Mouse (Mus musculus): Measurements from ENCODE around the gene Foxs1.

Gene Foxs1

DNA sequence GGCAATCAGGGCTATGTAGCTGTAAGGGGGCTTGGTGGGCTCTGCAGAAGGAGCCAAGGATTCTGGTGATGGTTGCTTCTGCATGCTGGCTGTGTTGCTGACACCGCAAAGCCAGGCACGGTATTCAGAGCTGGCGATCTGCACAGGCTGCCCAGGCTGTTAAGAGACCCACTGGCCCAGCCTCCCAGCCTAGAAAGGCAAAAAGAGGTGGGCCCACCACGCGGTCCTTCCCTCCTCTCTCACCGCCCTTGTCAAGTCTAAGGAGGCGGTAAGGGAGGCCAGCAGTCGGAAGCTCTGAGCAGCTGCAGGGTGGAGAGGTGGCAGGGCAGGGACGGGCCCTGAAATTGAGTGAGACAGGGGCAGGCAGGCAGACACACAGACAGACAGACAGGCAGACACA is at the start of gene Foxs1:
Gene Foxs1, minus strand, starts transcription at position 161 of the 400 bp plus-strand sequence.
- no peak for DNase-seq (ENCODE audit: low spot score in 2 of 2)

DNA sequence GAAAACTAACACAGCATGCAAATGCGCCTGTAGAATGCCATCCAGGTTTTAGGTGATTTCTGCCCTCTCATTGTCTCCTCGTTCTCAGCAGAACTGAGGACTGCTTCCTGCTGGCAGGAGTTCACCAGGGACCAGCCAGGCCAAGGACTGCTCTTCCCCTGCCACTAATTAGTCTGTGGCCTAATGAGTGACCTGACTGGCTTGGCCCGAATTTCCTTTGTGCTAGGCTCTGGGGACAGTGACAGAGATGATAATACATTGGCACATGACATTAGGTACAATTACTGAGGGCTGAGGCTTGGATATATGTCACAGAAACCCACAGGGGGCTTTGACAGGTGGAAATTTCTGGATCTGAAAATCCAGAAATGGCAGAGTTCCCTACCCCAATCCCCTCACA is 44.0 kb upstream of the Foxs1 start:
- no peak for DNase-seq (ENCODE audit: low spot score in 2 of 2)

DNA sequence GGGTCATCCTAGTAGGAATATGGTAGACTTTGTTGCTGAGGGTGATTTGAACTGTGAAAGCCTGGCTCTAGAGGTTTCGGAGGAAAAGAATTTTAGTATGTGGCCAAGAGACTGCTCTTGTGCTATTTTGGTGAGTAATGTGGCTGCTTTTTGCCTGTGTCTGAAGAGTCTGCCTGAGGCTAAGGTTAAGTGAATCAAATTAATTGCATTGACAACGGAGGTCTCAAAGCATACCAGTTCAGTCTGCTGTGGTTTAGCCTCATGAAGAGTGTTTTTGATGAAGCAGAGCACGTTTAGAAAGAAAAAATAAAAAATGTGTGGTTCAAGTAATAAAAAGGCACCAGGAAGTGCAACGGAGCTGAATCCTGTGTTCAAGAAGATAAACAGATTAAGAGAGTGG is 32.5 kb upstream of the Foxs1 start:
- DNase-seq (ENCODE audit: low spot score in 2 of 2), result no peak

DNA sequence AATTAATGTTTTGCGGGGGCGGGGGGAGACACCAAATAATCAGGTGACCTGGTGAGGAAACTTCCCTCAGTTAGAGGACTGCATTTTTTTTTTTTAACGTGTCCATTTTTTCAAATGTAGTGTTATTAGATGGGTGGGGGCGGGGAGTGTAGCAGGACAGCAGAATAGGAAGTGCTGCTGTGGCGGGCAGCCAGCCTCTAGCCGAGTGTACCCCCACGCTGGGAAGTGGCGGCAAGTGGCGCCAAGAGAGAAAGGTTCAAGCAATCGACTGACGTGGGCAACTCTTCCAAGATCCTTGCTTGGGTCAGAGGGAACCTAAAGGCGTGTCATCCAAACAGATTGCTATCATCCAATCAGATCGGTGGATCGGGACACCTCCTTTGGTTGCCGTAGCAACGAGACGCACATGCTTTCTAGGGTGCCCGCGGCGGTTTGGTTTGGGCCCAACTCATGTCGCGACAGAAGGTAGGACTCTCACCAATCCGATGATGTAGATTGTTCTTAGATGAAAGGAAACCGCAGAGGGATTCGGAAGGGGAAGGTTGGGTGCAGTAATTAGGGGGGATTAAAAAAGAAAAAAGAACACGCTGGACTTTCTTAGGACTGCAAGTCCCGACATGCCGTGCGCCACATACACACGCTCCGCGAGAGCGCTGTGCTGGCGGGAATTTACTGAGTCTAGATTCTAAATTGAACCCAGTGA is 29.2 kb upstream of the Foxs1 start, which contains the start of gene Ttll9:
Gene Ttll9, plus strand, starts transcription at position 395 of the 703 bp plus-strand sequence.
- DNase-seq (ENCODE audit: low spot score in 2 of 2), result peak; percentile 23 to 47

DNA sequence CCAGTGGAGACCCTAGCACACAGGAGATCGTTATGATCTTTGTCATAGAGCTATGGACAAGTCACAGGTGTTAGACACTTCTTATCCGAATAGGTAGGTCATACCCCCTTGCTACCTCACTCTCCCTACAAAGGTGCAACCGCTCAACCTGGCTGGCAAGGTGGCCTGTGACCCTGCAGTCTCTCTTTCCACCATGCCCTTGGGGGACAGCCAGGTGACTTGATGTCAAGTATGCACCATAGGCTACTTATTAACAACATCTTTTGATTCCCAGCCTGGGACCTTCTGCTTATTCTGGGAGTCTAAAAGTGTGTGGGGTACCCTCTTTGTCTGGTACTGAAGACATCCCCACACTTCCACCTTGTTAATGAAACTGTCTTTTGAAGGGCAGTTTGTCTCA is 25.1 kb upstream of the Foxs1 start:
- DNase-seq (ENCODE audit: low spot score in 2 of 2), result no peak

DNA sequence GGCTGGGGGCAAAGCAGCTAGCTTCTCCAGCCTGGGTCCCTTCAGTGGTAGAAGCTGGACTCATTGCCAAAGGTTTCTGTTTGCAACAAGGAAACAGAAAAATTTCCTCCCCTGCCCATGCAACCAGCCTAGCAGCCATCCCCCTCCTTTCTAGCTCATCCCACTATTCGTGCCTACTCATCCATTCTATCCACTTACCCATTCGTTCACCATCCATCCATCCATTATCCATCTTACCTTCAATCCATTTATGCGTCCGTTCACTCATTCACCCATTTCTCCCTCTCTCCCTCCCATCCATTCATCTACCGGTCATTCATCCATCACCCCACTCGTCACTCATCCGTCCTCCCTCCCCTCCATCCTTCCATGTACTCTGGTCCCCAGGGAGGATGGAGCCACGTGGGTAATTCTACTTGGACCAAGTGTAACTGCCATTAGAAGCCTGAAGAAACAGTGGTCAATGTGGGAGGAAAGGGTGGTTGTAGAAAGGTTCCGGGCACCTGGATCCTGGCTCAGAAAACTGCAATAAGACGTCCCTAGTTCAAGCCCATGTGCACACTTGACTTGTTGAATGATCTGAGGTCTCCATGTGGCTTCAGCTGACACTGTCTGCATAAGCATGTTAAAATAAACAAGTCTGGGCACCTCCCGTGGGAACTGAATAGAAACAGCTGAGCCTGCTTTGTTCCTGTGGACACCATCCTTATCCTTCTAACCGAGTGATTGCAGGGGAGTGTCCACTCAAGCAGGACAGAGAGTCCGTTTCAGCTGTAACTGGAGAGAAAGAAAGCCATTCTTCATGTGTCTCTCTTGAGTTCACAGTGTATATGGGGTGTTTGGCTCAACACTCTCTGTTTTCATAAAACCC is 19.1 kb upstream of the Foxs1 start:
- DNase-seq (ENCODE audit: low spot score in 2 of 2), result no peak

DNA sequence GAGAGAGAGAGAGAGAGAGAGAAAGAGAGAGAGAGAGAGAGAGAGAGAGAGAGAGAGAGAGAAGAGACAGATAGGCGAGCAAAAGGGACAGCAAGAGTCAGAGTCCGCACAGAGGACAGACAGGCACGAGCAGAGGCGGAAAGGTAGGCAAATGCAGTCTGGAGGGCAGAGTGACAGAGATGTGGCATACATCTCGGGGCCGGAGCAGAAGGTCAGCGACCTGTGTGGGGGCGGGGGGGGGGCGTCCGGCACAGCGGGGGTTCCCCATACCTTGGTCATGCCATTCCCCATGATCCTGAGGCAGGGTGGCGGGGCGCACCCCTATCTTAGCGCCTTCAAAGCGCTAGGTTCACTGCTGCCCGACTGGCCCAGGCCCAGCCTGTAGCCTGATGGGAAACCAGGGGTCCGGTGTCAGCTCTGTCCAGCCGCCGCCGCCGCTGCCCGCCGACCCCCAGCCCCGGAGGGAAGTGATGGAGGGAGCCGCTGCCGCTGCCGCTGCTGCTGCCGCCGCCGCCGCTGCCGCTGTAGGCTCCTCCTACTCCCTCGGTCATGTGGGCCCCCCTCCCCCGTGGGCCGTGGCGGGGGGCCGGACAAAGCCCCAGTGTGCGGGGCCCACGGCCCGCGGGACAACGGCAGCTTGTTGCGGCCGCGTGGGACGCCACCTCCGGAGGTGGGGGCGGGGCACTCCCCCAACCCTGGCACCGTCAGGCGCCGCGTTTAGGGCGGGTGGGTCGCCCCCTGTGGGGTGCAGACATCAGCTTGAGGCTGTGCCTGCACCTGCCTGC is 18.2 kb upstream of the Foxs1 start, which contains the start of gene Dusp15:
Gene Dusp15, minus strand, starts transcription at position 634 of the 785 bp plus-strand sequence.
- no peak for DNase-seq (ENCODE audit: low spot score in 2 of 2)

DNA sequence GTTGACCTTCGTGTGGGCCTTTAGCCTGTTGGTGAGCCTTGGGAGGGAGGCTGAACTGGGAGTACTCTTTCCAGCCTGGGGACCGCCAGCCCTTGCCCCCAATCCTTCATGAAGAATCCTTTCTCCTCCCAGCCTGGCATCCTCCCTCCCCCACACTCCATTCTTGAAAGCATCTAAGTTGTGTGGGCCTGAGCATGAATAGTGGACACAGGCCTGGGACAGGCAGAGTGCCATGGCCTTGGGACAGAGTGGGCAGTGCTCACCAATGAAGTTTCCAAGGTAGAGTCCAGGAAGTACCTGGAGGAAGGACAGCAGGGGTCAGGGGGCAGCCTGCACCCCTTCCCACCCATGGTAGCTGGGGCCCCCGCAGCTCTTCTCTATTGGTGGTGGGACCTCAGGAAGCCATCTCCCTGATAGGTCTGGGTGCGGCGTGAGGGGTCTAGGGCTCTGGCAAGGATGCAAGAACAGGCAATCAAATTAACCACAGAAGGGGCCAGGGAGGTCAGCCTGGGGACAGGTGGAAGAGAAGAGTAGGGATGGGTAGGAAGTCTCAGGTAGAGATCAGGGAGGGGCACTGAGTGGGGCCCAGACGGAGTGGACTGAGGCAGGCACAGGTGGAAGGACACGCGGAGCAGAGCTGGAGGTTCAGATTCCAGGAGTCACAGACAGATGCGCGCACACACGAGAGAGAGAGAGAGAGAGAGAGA is 17.5 kb upstream of the Foxs1 start:
- DNase-seq (ENCODE audit: low spot score in 2 of 2), result no peak

DNA sequence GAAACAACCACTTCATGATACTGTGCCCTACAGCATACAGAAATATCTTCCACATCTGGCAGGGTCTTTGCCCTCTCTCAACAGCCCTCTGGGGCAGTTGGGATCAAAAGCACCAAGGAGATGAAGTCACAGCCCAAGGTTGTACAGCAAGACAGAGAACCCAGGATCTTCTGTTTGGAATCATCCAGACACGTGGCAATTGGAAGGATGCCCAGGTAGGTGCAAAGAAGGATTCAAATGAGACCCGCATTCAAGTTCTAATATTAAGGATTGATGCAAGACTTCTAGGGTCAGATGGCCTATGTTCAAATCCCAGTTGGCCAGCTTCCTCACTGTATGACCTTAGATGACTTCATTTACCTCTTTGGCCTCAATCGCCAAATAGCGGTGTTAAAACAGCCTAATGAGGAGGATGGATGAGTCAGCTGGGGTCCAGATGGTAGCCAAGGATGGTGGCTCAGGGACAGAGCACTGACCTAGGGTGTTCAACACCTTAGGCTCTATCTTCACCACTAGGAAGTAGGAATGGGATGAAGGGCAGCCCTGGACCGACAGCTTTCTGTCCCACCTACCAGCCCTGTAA is 15.5 kb upstream of the Foxs1 start:
- no peak for DNase-seq (ENCODE audit: low spot score in 2 of 2)

DNA sequence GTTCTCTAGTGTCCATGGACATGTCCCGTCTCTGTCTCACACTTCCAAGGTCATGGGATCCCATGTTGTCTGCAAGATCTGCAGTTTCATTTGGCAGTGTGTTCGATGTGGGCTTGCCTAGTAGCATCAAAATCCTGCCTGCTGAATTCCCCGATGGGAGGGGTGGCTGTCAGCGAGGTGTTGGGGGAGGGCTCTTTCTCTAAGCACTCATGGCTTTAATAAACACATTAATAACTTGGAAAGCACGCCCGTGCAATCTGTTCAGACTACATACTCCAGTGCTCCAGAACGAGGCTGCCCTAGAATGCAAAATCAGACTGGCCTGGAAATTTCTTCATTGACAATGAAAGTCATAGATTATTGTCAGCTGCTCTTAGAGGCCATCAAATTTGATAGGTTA is 14.1 kb upstream of the Foxs1 start:
- DNase-seq (ENCODE audit: low spot score in 2 of 2), result no peak

DNA sequence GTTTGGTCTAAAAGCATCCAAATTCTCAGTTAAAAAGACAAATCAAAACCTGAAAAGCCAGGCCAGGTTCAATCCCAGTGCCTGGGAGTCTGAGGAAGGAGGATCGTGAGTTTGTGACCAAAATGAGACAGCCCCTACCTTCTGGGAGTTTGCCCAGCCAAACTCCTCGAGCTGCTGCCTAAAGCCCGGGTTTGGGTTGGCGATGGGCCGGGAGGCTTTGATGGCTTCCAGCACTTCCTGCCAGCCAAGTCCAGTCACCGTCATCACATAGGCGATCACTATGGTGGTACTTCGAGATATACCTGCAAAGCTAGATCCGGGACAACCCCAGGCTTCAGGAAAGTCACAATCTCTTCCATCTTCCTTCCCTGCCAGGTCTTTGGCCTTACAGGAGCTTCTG is 11.0 kb upstream of the Foxs1 start:
- DNase-seq (ENCODE audit: low spot score in 2 of 2), result no peak

DNA sequence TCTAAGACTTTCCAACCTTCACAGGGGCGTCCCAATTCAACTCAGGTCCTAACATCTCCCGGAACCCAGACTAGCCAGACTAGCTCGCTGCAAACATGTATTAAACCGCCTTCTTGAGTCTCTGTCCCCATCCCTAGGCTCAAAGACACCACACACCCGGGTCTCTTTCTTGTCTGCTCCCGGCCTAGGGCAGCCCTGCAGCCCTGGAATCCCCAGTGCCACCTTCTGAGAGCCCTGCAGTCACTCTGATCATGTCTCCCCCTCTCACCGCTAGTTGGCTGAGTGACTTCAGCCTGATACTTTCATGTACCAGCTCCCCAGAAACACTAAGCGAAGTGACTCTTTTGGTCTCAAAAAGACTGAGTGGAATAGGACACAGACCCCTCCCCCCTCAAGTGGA is 10.6 kb upstream of the Foxs1 start:
- DNase-seq (ENCODE audit: low spot score in 2 of 2), result no peak

DNA sequence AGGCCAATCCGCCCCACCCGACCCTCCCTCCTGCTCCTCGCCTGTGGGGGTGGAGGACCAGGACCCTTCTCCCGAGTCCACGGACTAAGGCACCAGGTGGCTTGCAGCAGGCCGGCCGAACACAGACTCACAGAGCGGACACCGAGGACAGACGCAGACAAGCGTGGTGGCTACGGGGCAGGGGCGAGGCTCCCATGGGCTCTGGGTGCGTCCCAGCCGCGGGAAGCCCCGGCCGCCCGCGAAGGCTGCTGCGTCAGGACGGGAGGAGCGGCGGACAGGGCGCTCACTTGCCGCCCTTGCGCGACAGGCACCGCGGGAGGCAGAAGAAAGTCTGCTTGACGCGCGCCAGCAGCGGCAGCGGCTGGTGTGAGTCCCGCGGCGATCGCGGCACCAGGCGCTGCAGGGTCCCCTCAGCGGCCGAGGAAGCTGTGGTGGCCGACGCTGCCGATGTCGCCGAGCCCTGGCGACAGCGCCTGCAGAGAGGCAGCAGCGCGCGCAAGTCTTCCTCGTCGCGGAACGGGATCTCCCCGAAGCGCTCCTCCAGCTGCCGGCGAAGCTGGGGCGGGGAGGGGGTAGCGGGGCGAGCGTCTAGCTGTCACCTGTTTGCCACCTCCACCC is 10.0 kb upstream of the Foxs1 start:
- no peak for DNase-seq (ENCODE audit: low spot score in 2 of 2)

DNA sequence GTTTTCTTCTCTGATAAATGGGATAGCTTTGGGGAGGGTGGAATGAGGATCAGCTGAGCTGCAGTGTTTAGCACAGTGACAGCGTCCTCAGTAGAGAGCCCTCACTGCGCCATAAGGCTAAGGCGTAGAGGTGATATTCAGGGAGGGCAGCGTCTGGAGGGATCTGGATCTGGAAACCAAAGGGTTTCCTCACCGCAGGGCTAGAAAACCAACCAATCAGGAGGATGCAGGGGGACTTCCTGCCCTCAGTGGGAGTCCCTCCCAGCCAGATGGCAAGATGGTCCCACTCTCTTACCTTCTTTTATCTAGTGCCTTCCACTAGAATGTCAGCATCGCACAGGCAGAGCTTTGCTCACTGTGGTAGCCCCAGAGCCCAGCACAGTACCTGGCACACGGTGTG is 8.8 kb upstream of the Foxs1 start:
- no peak for DNase-seq (ENCODE audit: low spot score in 2 of 2)

DNA sequence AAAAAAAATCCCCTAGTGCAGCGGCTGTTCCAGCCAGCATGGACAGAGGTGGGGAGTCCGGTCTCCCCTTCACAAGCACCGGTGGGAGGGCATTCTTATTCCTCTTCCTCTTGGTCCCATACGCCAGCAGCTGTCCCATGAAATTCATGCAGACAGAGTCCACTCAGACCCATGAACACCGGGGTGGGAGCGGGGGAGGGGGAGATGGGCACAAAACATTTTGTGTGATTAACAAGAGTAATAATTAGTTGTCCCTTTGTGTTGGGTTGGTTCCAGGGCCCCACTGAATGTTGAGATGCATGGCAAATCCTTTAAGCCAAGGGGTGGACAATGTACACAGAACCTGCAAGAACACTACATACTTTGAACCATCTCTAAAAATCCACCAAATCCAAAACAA is 8.1 kb upstream of the Foxs1 start:
- DNase-seq (ENCODE audit: low spot score in 2 of 2), result no peak

DNA sequence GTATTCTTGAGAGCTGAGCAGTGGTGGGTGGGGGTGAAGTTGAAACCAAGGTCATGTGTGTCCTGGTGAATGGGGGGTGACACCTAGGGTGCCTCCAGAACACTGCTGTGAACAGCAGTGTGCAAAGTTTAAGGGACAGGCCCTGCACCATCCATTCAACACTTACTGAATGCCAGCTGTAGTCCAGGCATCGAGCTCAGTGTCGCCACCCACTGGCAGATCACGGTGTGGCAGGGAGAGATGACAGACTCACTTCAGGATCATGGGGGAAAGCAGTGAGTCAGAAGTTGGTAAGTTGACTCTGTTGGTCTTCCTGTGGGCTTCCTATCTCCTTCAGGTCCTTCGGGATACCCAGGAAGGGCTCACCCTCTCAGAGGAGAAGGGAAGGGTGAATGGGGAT is 6.8 kb upstream of the Foxs1 start:
- no peak for DNase-seq (ENCODE audit: low spot score in 2 of 2)

DNA sequence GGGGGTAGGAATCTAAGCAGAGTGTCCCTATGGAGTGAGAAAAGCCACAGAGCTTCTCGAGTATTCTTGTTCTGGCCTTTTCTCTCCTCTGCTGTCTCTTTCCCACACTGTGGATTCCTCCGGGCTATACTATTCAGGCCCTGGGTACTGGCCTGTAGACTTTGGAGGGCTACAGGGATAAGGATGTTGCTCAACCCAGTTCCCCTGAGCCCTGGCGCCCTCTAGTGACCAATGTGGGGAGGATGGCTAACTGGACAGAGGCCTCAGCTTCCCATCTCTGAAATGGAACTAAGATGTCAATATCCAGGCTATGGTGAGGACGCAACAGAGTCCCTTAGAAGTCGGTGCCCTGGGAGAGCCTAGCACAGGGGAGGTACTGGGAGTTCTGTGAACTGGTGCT is 606 bp upstream of the Foxs1 start:
- DNase-seq (ENCODE audit: low spot score in 2 of 2), result peak; percentile 22 to 30

DNA sequence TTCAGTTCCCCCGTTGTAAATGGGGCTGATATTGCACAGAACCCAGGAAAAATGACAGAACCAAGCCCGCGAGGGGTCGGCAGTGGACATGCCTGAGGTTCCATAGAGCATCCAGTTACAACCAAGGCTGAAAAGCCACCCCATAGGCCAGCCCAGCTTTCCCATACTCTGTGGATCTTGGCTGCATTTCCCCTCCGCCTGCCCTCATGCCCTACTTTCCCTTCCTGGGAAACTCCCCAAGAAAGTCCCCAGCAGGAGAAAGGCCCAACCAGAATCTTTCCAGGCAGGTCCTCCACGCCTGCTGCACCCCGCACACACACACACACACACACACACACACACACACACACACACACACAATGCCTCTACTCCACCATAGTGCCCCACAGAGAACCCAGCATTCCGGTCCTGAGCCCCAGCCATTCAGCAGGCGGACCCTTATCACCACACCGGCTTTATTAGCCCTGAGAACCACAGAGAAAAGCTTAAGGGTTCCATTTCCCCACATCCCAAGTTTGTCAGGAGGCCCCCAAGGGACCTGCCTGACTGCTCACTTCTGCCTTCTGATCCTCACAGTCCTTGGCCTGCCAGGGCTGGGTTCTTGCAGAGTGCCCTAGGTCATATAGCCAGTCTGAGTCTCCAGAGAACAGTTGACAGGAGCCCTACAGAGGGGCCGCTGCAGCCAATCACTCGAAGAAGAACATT is 1.4 kb downstream of the Foxs1 start:
- DNase-seq (ENCODE audit: low spot score in 2 of 2), result no peak

DNA sequence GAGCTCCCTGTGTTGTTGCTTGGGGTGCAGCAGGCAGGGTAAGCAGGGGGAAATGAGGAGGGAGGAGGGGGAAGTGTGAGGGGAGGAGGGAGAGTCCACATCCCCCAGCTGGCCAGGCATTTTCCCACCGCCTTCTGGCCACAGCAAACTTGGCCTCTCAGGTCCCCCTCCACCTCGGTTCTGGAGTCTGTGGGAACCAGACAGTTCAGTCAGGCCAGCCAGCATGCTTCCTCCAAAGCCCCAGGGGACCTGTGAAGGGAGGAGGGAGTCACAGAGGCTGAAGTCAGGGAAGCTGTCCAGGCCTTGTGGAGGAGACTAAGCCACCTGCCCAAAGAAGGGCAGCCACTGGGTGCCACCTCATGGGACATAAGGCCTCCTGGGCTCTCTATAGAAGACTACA is 2.7 kb downstream of the Foxs1 start:
- no peak for DNase-seq (ENCODE audit: low spot score in 2 of 2)

DNA sequence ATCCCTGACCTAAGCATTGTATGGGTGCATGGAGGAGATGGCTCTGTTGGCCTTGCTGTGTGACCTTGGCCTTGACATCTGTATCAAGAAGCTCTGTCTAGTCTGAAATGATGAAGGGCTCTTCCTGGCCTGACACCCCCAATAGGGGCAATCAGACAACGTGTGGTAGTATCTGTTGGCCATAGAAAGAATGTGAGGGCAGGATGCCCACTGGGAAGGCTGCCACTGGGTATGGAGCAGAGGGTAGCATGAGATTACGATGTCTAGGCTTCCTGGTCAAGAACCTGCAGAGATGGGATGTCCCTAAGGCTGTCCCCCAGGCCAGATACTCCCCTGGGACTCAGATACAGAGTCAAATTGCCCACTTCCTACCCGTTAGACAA is 4.0 kb downstream of the Foxs1 start:
- DNase-seq (ENCODE audit: low spot score in 2 of 2), result no peak
